Mouse (Mus musculus) lung, embryonic 15.5 days (tissue): ENCODE measurements around the gene Camkv. TPM values are rescaled to one million over a fixed set of nuclear protein-coding genes. Genes with fewer than 3 reads are reported as not detected.

Experiments
- ATAC-seq: fragments of 200-750 bp; cut with Nextera tagmentation; 2 replicates; pipeline ENCODE4 v1.8.0; 2017; ENCODE audit warnings: moderate number of reproducible peaks, borderline replicate concordance; ENCODE audit not compliant: low FRiP score, low TSS enrichment; ENCODE audit errors: extremely low read depth
- H3K27ac ChIP-seq: fragments of 300-500 bp; sonication (generic); 2 replicates; pipeline ENCODE4 v1.5.1; 2015; ENCODE audit warnings: moderate library complexity, mild to moderate bottlenecking, inconsistent platforms
- H3K27me3 ChIP-seq: fragments of 300-500 bp; sonication (generic); 2 replicates; pipeline ENCODE4 v1.6.1; 2015; ENCODE audit warnings: inconsistent platforms
- H3K36me3 ChIP-seq: fragments of 300-500 bp; sonication (generic); 2 replicates; pipeline ENCODE4 v1.6.1; 2015; ENCODE audit warnings: inconsistent platforms
- H3K4me1 ChIP-seq: fragments of 300-500 bp; sonication (generic); 2 replicates; pipeline ENCODE4 v1.6.1; 2015; ENCODE audit warnings: inconsistent platforms
- H3K4me2 ChIP-seq: fragments of 300-500 bp; sonication (generic); 2 replicates; pipeline ENCODE4 v1.6.1; 2015; ENCODE audit warnings: inconsistent platforms, mild to moderate bottlenecking, moderate library complexity
- H3K4me3 ChIP-seq: fragments of 300-500 bp; sonication (generic); 2 replicates; pipeline ENCODE4 v1.5.1; 2015; ENCODE audit warnings: mild to moderate bottlenecking, inconsistent platforms
- H3K9ac ChIP-seq: fragments of 300-500 bp; sonication (generic); 2 replicates; pipeline ENCODE4 v1.6.1; 2015; ENCODE audit warnings: inconsistent platforms
- H3K9me3 ChIP-seq: fragments of 300-500 bp; sonication (generic); 2 replicates; pipeline ENCODE4 v1.6.1; 2016; ENCODE audit warnings: inconsistent platforms
- WGBS: fragments of 180-500 bp; shearing (Covaris S2); methylation state at CpG from one replicate; pipeline ENCODE4 v1.1.7; 2015; 5-methylcytosine and 5-hydroxymethylcytosine counted together
- polyA plus RNA-seq: library from polyadenylated mRNA; unstranded; fragments of >200 nt; fragmentation: Nextera tagmentation; extraction: Ambion mirVana; gene quantifications from 2 replicates; pipeline ENCODE4 v1.2.1, GENCODE M21; 2015

Gene Camkv
- polyA plus RNA-seq: 2.8 and 3.1 TPM in 2 replicates

DNA sequence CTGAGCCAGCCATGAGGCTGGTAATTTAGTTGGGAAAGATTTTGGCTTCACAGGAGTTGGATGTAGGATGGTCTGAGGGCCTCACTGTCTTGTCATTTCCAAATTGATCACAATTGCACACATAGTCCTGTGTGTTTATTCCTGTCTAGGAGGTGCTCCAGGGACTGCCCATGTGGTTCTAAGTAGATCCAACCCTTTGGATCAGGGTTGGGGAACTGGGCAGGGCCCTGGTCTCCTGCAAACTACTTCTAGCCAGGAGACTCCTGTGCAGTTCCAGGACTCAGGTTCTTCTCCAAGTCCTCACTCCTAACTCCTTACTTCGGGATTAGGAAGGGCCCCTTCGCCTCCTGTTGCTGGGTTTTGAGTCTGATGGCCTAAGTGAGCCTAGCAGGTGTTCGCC, at the start of gene Camkv:
Camkv (plus strand) TSS at position 301 of the 400 bp plus-strand sequence.
- Histone ChIP-seq H3K9ac (peak within 1 kb of the TSS; percentile 49), H3K4me1 (peaks cover 15% of the 10 kb centered on the region), H3K27me3 (peaks cover 32% of the 10 kb centered on the region), H3K4me2 (peak within 1 kb of the TSS; percentile 96), H3K4me3 (peak within 1 kb of the TSS; percentile 42), H3K27ac (no peak within 1 kb of the TSS), H3K9me3 (no peaks in the 10 kb centered on the region), H3K36me3 (no peaks in the 10 kb centered on the region)
- WGBS: 11% methylated on average over 3 of the region's 3 CpGs
- ATAC-seq: no peak

DNA sequence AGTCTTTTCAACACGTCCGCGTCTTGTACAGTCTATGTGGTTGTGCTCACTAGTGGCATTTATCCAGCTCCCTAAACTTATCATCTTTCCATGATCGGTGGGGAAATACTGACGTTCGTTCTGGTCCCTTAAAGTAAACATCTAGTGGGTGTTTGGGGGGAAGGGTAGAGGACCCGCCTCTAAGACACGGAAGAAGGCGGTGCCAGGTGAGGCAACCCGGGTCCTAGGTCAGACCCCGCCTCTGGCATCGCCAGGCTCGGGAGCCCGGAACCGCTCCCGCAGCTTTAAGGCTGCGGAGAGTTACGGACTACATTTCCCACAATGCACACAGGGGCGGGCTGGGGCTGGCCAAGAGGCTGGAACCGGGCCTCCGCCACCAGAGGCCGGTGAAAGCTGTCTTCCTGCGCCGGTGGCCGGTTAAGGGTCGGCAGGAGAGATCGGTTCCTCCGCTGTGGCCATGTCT, 47.6 kb upstream of the Camkv start, which contains the start of gene Mon1a:
Mon1a (plus strand) TSS at position 348 of the 463 bp plus-strand sequence.
- WGBS: 1% methylated on average over 28 of the region's 28 CpGs
- peak within 1 kb of the TSS; percentile 81 for H3K9ac ChIP-seq
- no peaks in the 10 kb centered on the region for H3K36me3 ChIP-seq
- ATAC-seq: peak; percentile 96
- peak within 1 kb of the TSS; percentile 57 for H3K27ac ChIP-seq
- peaks cover 25% of the 10 kb centered on the region for H3K4me1 ChIP-seq
- no peaks in the 10 kb centered on the region for H3K9me3 ChIP-seq
- H3K27me3 ChIP-seq: peaks cover 8% of the 10 kb centered on the region
- H3K4me2 ChIP-seq: peak within 1 kb of the TSS; percentile 94
- H3K4me3 ChIP-seq: peak within 1 kb of the TSS; percentile 91

DNA sequence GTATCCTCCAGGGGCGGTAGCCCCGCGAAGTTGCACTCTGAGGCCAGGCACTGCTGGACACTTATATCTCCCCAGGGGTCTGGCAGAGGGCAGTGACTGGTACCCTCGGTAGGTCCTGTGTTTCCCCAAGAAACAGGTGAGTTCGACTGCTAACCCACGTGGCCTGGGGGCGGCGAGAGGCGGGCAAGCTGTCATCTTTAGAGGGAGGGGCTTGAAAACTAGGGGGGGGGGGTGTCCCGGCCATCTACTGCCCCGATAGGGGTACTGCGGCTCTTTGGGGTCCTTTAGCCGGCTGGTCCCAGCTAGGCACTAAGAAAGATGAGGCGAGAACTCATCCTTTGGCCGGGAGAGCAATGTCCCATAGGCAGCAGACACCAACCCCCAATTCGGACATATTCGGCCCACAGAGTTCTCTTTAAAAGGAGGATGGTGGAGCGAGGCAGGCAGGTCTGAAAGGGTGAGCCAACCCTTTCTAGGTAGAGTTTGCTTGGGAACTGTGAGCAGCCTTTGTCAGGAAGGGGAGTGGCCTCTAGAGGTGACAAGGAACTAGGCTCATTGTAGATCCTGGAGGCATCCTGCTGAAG, 47.1 kb upstream of the Camkv start:
- Histone ChIP-seq H3K4me3 (peak overlapping the region; percentile 91), H3K4me1 (peaks cover 25% of the 10 kb centered on the region), H3K9ac (peak overlapping the region; percentile 81), H3K27me3 (peaks cover 8% of the 10 kb centered on the region), H3K4me2 (peak overlapping the region; percentile 94), H3K27ac (peak overlapping the region; percentile 57), H3K36me3 (no peaks in the 10 kb centered on the region), H3K9me3 (no peaks in the 10 kb centered on the region)
- WGBS: under 1% methylated on average over 18 of the region's 18 CpGs
- ATAC-seq: peak; percentile 70

- Histone ChIP-seq H3K9ac (no peak overlapping the region), H3K36me3 (no peaks in the 10 kb centered on the region)
These were observed 45.2 kb upstream of the Camkv start for GRCm38 (mm10) chr9:107890260-107890659.

DNA sequence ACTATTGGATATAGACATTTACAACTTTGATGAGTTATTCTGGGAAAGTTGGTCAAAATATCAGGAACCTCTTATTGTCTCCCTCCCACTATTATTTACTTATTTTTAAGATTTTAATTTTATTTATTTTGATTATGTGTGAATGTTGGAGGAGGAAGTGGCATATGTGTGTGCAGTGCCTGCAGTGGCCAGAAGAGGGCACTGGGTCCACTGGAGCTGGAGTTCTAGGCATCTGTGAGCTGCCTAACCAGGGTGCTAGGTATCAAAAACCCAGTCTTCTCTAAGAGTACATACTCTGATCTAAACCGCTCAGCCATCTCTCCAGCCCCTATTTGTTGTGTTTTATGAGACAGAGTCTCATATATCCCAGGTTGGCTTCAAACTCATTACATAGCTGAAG, 44.5 kb upstream of the Camkv start:
- no peak for ATAC-seq
- WGBS: 100% methylated on average over 1 of the region's 1 CpGs
- H3K27ac ChIP-seq: no peak overlapping the region

More at GRCm38 (mm10) chr9:107890260-107890659, 45.2 kb upstream of the Camkv start:
- Histone ChIP-seq H3K27ac (no peak overlapping the region), H3K4me1 (peaks cover 25% of the 10 kb centered on the region), H3K27me3 (peaks cover 8% of the 10 kb centered on the region), H3K4me3 (no peak overlapping the region), H3K9me3 (no peaks in the 10 kb centered on the region), H3K4me2 (no peak overlapping the region)
- 65% methylated on average over 6 of the region's 6 CpGs for WGBS
- no peak for ATAC-seq

GRCm38 (mm10) chr9:107898563-107898962, 36.9 kb upstream of the Camkv start:
- H3K9ac ChIP-seq: no peak overlapping the region
- WGBS: 85% methylated on average over 10 of the region's 10 CpGs
- no peak overlapping the region for H3K4me3 ChIP-seq
- no peaks in the 10 kb centered on the region for H3K4me1 ChIP-seq
- no peak overlapping the region for H3K27ac ChIP-seq
- ATAC-seq: no peak
- H3K27me3 ChIP-seq: peaks cover 12% of the 10 kb centered on the region; the same call in 1 of the 2 replicates
- no peaks in the 10 kb centered on the region for H3K9me3 ChIP-seq
- H3K36me3 ChIP-seq: no peaks in the 10 kb centered on the region; the same call in 1 of the 2 replicates
- no peak overlapping the region for H3K4me2 ChIP-seq

More for the DNA sequence above, 44.5 kb upstream of the Camkv start:
- Histone ChIP-seq H3K4me3 (no peak overlapping the region), H3K9ac (no peak overlapping the region), H3K27me3 (peaks cover 8% of the 10 kb centered on the region), H3K4me2 (no peak overlapping the region), H3K4me1 (peaks cover 25% of the 10 kb centered on the region), H3K36me3 (no peaks in the 10 kb centered on the region), H3K9me3 (no peaks in the 10 kb centered on the region)

- no peak overlapping the region for H3K27ac ChIP-seq
- H3K27me3 ChIP-seq: peaks cover 12% of the 10 kb centered on the region; the same call in 1 of the 2 replicates
- no peak overlapping the region for H3K4me3 ChIP-seq
- H3K9ac ChIP-seq: no peak overlapping the region
- no peak overlapping the region for H3K4me2 ChIP-seq
- ATAC-seq: no peak
- WGBS: 80% methylated on average over 12 of the region's 12 CpGs
- H3K9me3 ChIP-seq: no peaks in the 10 kb centered on the region
- H3K4me1 ChIP-seq: 0 out of 2 replicates have a peak, but pooled peaks cover under 1% of the 10 kb centered on the region
- no peaks in the 10 kb centered on the region; the same call in 1 of the 2 replicates for H3K36me3 ChIP-seq
These were observed 35.6 kb upstream of the Camkv start for GRCm38 (mm10) chr9:107899855-107900254.

- ATAC-seq: 0 out of 2 replicates have a peak, but pooled peaks have one; percentile 19
- peaks cover 12% of the 10 kb centered on the region; the same call in 1 of the 2 replicates for H3K27me3 ChIP-seq
- H3K36me3 ChIP-seq: no peaks in the 10 kb centered on the region; the same call in 1 of the 2 replicates
- no peak overlapping the region for H3K27ac ChIP-seq
- H3K4me2 ChIP-seq: peak overlapping the region; percentile 59
- H3K9me3 ChIP-seq: no peaks in the 10 kb centered on the region
- H3K9ac ChIP-seq: peak overlapping the region; percentile 15
- peaks cover 6% of the 10 kb centered on the region for H3K4me1 ChIP-seq
- 9% methylated on average over 44 of the region's 44 CpGs for WGBS
- H3K4me3 ChIP-seq: peak overlapping the region; percentile 27
These were observed 34.4 kb upstream of the Camkv start for GRCm38 (mm10) chr9:107900840-107901626.

GRCm38 (mm10) chr9:107901627-107901914, 33.9 kb upstream of the Camkv start:
- 20% methylated on average over 17 of the region's 17 CpGs for WGBS
- Histone ChIP-seq H3K27ac (no peak overlapping the region), H3K27me3 (peaks cover 12% of the 10 kb centered on the region; the same call in 1 of the 2 replicates), H3K9ac (no peak overlapping the region), H3K4me3 (peak overlapping the region; percentile 27; the same call in 1 of the 2 replicates), H3K9me3 (no peaks in the 10 kb centered on the region), H3K4me2 (peak overlapping the region; percentile 59), H3K36me3 (no peaks in the 10 kb centered on the region; the same call in 1 of the 2 replicates), H3K4me1 (peaks cover 11% of the 10 kb centered on the region)
- no peak for ATAC-seq

DNA sequence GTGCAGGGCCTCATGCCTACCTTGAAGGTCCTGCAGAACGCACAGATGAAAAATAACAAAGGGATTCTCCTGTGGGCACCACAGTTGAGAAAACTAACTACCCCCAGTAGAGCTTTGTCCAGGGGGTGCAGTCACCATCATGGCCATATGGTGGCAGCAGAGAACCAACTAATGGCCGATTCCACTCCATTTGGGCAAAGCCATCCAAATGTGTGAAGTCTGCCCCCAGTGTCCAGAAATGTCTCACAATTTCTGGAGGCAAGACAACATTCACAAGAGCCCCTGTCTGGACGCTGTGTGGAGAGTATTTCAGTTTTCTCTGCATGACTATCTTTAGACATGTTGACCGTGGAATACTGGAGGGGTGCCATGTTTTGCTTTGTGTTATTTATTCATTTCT, 30.7 kb upstream of the Camkv start:
- no peak overlapping the region for H3K9ac ChIP-seq
- H3K4me3 ChIP-seq: no peak overlapping the region
- no peaks in the 10 kb centered on the region for H3K9me3 ChIP-seq
- peaks cover 37% of the 10 kb centered on the region for H3K4me1 ChIP-seq
- H3K36me3 ChIP-seq: no peaks in the 10 kb centered on the region
- peak; percentile 19; the same call in 1 of the 2 replicates for ATAC-seq
- H3K27ac ChIP-seq: peak overlapping the region; percentile 47; the same call in 1 of the 2 replicates
- 1% methylated on average over 4 of the region's 4 CpGs for WGBS
- H3K27me3 ChIP-seq: peaks cover 22% of the 10 kb centered on the region
- H3K4me2 ChIP-seq: no peak overlapping the region

- no peaks in the 10 kb centered on the region for H3K9me3 ChIP-seq
- peak within 1 kb of the TSS; percentile 45; the same call in 1 of the 2 replicates for H3K27ac ChIP-seq
- H3K9ac ChIP-seq: peak within 1 kb of the TSS; percentile 37
- no peaks in the 10 kb centered on the region for H3K36me3 ChIP-seq
- H3K4me3 ChIP-seq: peak within 1 kb of the TSS; percentile 46
- peak; percentile 69 for ATAC-seq
- H3K4me2 ChIP-seq: peak within 1 kb of the TSS; percentile 87
- H3K27me3 ChIP-seq: peaks cover 10% of the 10 kb centered on the region
- peaks cover 43% of the 10 kb centered on the region for H3K4me1 ChIP-seq
- 18% methylated on average over 19 of the region's 19 CpGs for WGBS
These were observed 29.1 kb upstream of the Camkv start, which contains the start of gene Mst1r for GRCm38 (mm10) chr9:107906252-107906966. Gene Mst1r (plus strand): TSS chr9:107906873.
